Comparison of ENCODE assay signal across 8 mouse cellular contexts in the genomic region with DNA sequence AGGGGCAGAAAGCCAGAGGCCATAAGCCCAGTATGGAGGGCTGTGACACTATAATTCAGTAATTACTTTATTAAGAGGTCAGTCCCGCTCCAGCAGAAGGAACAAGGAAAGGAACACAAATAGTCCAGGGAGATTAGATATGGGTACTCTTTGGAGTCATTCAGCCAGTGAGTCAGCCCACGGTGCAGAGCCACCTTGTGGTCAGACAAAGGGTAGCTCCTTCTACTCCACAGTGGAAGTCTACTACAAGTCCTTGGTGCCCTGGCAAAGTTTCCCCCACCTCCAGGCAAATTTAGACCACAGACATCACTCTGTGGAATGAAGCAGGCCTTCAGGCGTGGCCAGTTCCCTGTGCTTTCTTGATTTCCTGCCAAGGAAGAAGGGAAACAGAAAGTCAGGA. TPM values are rescaled to one million over a fixed set of nuclear protein-coding genes. Genes with fewer than 3 reads are reported as not detected.
DNase-seq lines count a peak whose midpoint lies in the region; ATAC-seq and TF ChIP-seq lines count a peak whose summit lies in the region.

No protein-coding gene starts in this region.

- 0 out of 2 replicates have a peak overlapping the region, but pooled peaks have one; percentile 4 for H3K4me2 ChIP-seq in heart, embryonic 13.5 days
- 0 out of 2 replicates have a peak overlapping the region, but pooled peaks have one; percentile 17 for H3K4me2 ChIP-seq in lung, postnatal 0 days (replicated peaks; ENCODE audit: low read depth, low read length)

- peaks cover 16% of the 10 kb centered on the region for H3K4me1 ChIP-seq in cerebellum, adult 2 months (ENCODE audit: control insufficient read depth, insufficient read depth, low read length)
- peaks cover 1% of the 10 kb centered on the region for H3K4me1 ChIP-seq in ES-Bruce4 (ENCODE audit: control insufficient read depth, insufficient read depth, low read length)
- peaks cover 25% of the 10 kb centered on the region for H3K4me1 ChIP-seq in heart, embryonic 13.5 days
- peaks cover 3% of the 10 kb centered on the region; the same call in 1 of the 2 replicates for H3K4me1 ChIP-seq in lung, postnatal 0 days (ENCODE audit: insufficient read depth, low read depth, low read length)

- H3K9me3 ChIP-seq in ES-Bruce4 (replicated peaks; ENCODE audit: control insufficient read depth, insufficient read depth, low read length, poor library complexity, severe bottlenecking): no peaks in the 10 kb centered on the region
- no peaks in the 10 kb centered on the region for H3K9me3 ChIP-seq in heart, embryonic 13.5 days
- no peaks in the 10 kb centered on the region for H3K9me3 ChIP-seq in lung, postnatal 0 days (ENCODE audit: low read length)

- 14% methylated on average over 3 of the region's 3 CpGs for WGBS in cerebellum, adult 2 months
- 6% methylated on average over 3 of the region's 3 CpGs for WGBS in heart, embryonic 13.5 days
- WGBS in lung, postnatal 0 days: 22% methylated on average over 3 of the region's 3 CpGs

- no peak for TF ChIP-seq EP300 in ES-Bruce4 (IDR thresholded peaks at IDR 0.05; ENCODE audit: insufficient read depth, low read depth, low read length)
- TF ChIP-seq EP300 in lung, postnatal 0 days (IDR thresholded peaks at IDR 0.05): no peak

- H3K27me3 ChIP-seq in cerebellum, adult 2 months (ENCODE audit: control insufficient read depth, insufficient read depth, low read length): no peaks in the 10 kb centered on the region
- no peaks in the 10 kb centered on the region for H3K27me3 ChIP-seq in ES-Bruce4 (ENCODE audit: control insufficient read depth, insufficient read depth, low read length, poor library complexity, severe bottlenecking)
- H3K27me3 ChIP-seq in heart, embryonic 13.5 days (replicated peaks): peaks cover 14% of the 10 kb centered on the region
- H3K27me3 ChIP-seq in lung, postnatal 0 days (replicated peaks; ENCODE audit: insufficient read depth, low read length): no peaks in the 10 kb centered on the region

- no peak overlapping the region for H3K4me3 ChIP-seq in cerebellum, adult 2 months (replicated peaks; ENCODE audit: insufficient read depth, low read depth, low read length)
- H3K4me3 ChIP-seq in ES-Bruce4 (ENCODE audit: low read depth, low read length): no peak overlapping the region
- H3K4me3 ChIP-seq in heart, embryonic 13.5 days: no peak overlapping the region
- no peak overlapping the region for H3K4me3 ChIP-seq in lung, postnatal 0 days (ENCODE audit: low read depth, low read length)

- peak overlapping the region; percentile 72 for H3K27ac ChIP-seq in cerebellum, adult 2 months (ENCODE audit: insufficient read depth, low read length)
- no peak overlapping the region for H3K27ac ChIP-seq in ES-Bruce4 (ENCODE audit: insufficient read depth, low read length)
- H3K27ac ChIP-seq in heart, embryonic 13.5 days (replicated peaks): peak overlapping the region; percentile 46
- peak overlapping the region; percentile 59 for H3K27ac ChIP-seq in lung, postnatal 0 days (ENCODE audit: low read length)

- peak; percentile 56 to 58 for DNase-seq in cerebellum, adult 2 months
- no peak for DNase-seq in cerebellum, adult 9-11 months
- DNase-seq in kidney, postnatal 10 days: peak; percentile 79
- DNase-seq in lung, postnatal 0 days (ENCODE audit: low spot score): peak; percentile 85
- peak; percentile 51 for DNase-seq in spleen, adult 12 weeks (ENCODE audit: low spot score)

- TF ChIP-seq CTCF in cerebellum, adult 2 months (IDR thresholded peaks at IDR 0.05; ENCODE audit: borderline replicate concordance, insufficient read depth, low read depth, low read length): peak; percentile 81
- peak; percentile 73 for TF ChIP-seq CTCF in ES-Bruce4 (IDR thresholded peaks at IDR 0.05; ENCODE audit: low read depth, low read length)
- peak; percentile 89 for TF ChIP-seq CTCF in lung, postnatal 0 days (IDR thresholded peaks at IDR 0.05)

- no peak overlapping the region for H3K9ac ChIP-seq in ES-Bruce4 (ENCODE audit: low read depth, poor library complexity, severe bottlenecking)
- H3K9ac ChIP-seq in heart, embryonic 13.5 days: 0 out of 2 replicates have a peak overlapping the region, but pooled peaks have one; percentile 33
- H3K9ac ChIP-seq in lung, postnatal 0 days (replicated peaks; ENCODE audit: low read depth): no peak overlapping the region

- ATAC-seq in common myeloid progenitor, adult 5-6 weeks (replicated peaks; ENCODE audit: low read depth, poor library complexity, severe bottlenecking): peak; percentile 87
- no peak for ATAC-seq in heart, embryonic 13.5 days (ENCODE audit: extremely low read depth, insufficient number of reproducible peaks, low FRiP score, low TSS enrichment)
- peak; percentile 76 for ATAC-seq in lung, postnatal 0 days

- H3K36me3 ChIP-seq in ES-Bruce4 (ENCODE audit: control insufficient read depth, insufficient read depth, low read length, poor library complexity, severe bottlenecking): peaks cover 13% of the 10 kb centered on the region
- peaks cover 33% of the 10 kb centered on the region for H3K36me3 ChIP-seq in heart, embryonic 13.5 days
- H3K36me3 ChIP-seq in lung, postnatal 0 days (ENCODE audit: insufficient read depth, low read length): 0 out of 2 replicates have a peak, but pooled peaks cover 12% of the 10 kb centered on the region

- no peak for TF ChIP-seq POLR2A in cerebellum, adult 2 months (IDR thresholded peaks at IDR 0.05; ENCODE audit: borderline replicate concordance, insufficient read depth, low read length)
- no peak for TF ChIP-seq POLR2A in ES-Bruce4 (IDR thresholded peaks at IDR 0.05; ENCODE audit: insufficient read depth, low read length)

RNA-seq across cellular contexts. Expression of a gene that starts 0.8 kb away (rescaled TPM):
- polyA plus RNA-seq in cerebellum, adult 2 months (2012; rRNA removed): 47.5 and 57.1 TPM in 2 replicates
- polyA plus RNA-seq in ES-Bruce4 (2011; ENCODE audit: insufficient read depth, insufficient read length, low read depth, missing spikeins): not detected in 2 replicates
- total RNA-seq in common myeloid progenitor, adult 5-6 weeks (2017): not detected in 2 replicates
- 0.06 and 0.28 TPM in 2 replicates for polyA plus RNA-seq in heart, embryonic 13.5 days (2015; fragmentation: Nextera tagmentation; extraction: Ambion mirVana)
- 1.8 and 2.5 TPM in 2 replicates for polyA plus RNA-seq in lung, postnatal 0 days (2015; fragmentation: Nextera tagmentation; extraction: Ambion mirVana)

RNA-seq across cellular contexts. Expression of a gene that starts 8.2 kb away (rescaled TPM):
- polyA plus RNA-seq in cerebellum, adult 2 months (2012; rRNA removed): 207 and 235 TPM in 2 replicates
- 54.0 and 54.9 TPM in 2 replicates for polyA plus RNA-seq in ES-Bruce4 (2011; ENCODE audit: insufficient read depth, insufficient read length, low read depth, missing spikeins)
- total RNA-seq in common myeloid progenitor, adult 5-6 weeks (2017): 26.8 and 36.6 TPM in 2 replicates
- 114 and 123 TPM in 2 replicates for polyA plus RNA-seq in heart, embryonic 13.5 days (2015; fragmentation: Nextera tagmentation; extraction: Ambion mirVana)
- polyA plus RNA-seq in lung, postnatal 0 days (2015; fragmentation: Nextera tagmentation; extraction: Ambion mirVana): 151 and 168 TPM in 2 replicates

RNA-seq across cellular contexts. Expression of a gene that starts 18.5 kb away (rescaled TPM):
- polyA plus RNA-seq in cerebellum, adult 2 months (2012; rRNA removed): 53.9 and 57.3 TPM in 2 replicates
- 41.7 and 48.2 TPM in 2 replicates for polyA plus RNA-seq in ES-Bruce4 (2011; ENCODE audit: insufficient read depth, insufficient read length, low read depth, missing spikeins)
- total RNA-seq in common myeloid progenitor, adult 5-6 weeks (2017): 49.7 and 68.8 TPM in 2 replicates
- 105 and 117 TPM in 2 replicates for polyA plus RNA-seq in heart, embryonic 13.5 days (2015; fragmentation: Nextera tagmentation; extraction: Ambion mirVana)
- polyA plus RNA-seq in lung, postnatal 0 days (2015; fragmentation: Nextera tagmentation; extraction: Ambion mirVana): 60.0 and 74.0 TPM in 2 replicates

RNA-seq across cellular contexts. Expression of a gene that starts 20.3 kb away (rescaled TPM):
- 5.1 and 5.7 TPM in 2 replicates for polyA plus RNA-seq in cerebellum, adult 2 months (2012; rRNA removed)
- 3.0 and 4.0 TPM in 2 replicates for polyA plus RNA-seq in ES-Bruce4 (2011; ENCODE audit: insufficient read depth, insufficient read length, low read depth, missing spikeins)
- 3.3 and 6.1 TPM in 2 replicates for total RNA-seq in common myeloid progenitor, adult 5-6 weeks (2017)
- 8.1 and 8.7 TPM in 2 replicates for polyA plus RNA-seq in heart, embryonic 13.5 days (2015; fragmentation: Nextera tagmentation; extraction: Ambion mirVana)
- polyA plus RNA-seq in lung, postnatal 0 days (2015; fragmentation: Nextera tagmentation; extraction: Ambion mirVana): 3.1 and 3.9 TPM in 2 replicates

RNA-seq across cellular contexts. Expression of a gene that starts 24.3 kb away (rescaled TPM):
- polyA plus RNA-seq in cerebellum, adult 2 months (2012; rRNA removed): 28.4 and 29.6 TPM in 2 replicates
- 14.3 and 15.3 TPM in 2 replicates for polyA plus RNA-seq in ES-Bruce4 (2011; ENCODE audit: insufficient read depth, insufficient read length, low read depth, missing spikeins)
- 16.6 and 18.6 TPM in 2 replicates for total RNA-seq in common myeloid progenitor, adult 5-6 weeks (2017)
- 22.6 and 23.1 TPM in 2 replicates for polyA plus RNA-seq in heart, embryonic 13.5 days (2015; fragmentation: Nextera tagmentation; extraction: Ambion mirVana)
- polyA plus RNA-seq in lung, postnatal 0 days (2015; fragmentation: Nextera tagmentation; extraction: Ambion mirVana): 32.9 and 34.8 TPM in 2 replicates

Comparison
In these comparisons a context has a peak if more than half of its experiments do, and no peak if none do; other contexts are left out.
1. RNA of a gene that starts 0.8 kb away (polyA plus RNA-seq): 47.5 to 57.1 TPM in cerebellum, adult 2 months; 1.8 to 2.5 TPM in lung, postnatal 0 days, 0.06 to 0.28 TPM in heart, embryonic 13.5 days and not detected in ES-Bruce4; every median in the first group is over 10 times any median in the second.
2. Peak in every context shown above with its lines, with median percentiles within 50 percentile points of each other: CTCF ChIP-seq.